20 mouse cellular contexts compared by ENCODE assay signal in genomic region chr5:126127486-126127885, GRCm38 (mm10).
DNase-seq lines count a peak whose midpoint lies in the region; ATAC-seq lines count a peak whose summit lies in the region.
"Had no signal": no experiment of that assay in that cellular context is flagged by ENCODE, and none has a peak within 500 bp of the region (broad histone marks: within the 10 kb centered on the region; RNA-seq: fewer than 3 reads in every experiment).

No protein-coding gene starts in this region.

- H3K4me2 ChIP-seq in embryonic facial prominence, embryonic 14.5 days (ENCODE audit: low read depth, low read length), result no peak overlapping the region
- H3K4me2 ChIP-seq: hindbrain, embryonic 12.5 days; limb, embryonic 15.5 days; lung, embryonic 14.5 days; midbrain, embryonic 13.5 days had no signal

- no peak overlapping the region for H3K27ac ChIP-seq in embryonic facial prominence, embryonic 14.5 days (replicated peaks; ENCODE audit: low read depth, low read length)
- no peak overlapping the region for H3K27ac ChIP-seq in embryonic facial prominence, embryonic 10.5 days (replicated peaks)
- H3K27ac ChIP-seq: heart, adult 2 months; hindbrain, embryonic 12.5 days; kidney, postnatal 0 days; limb, embryonic 15.5 days; liver, embryonic 14.5 days; midbrain, embryonic 13.5 days had no signal

- intact Hi-C loops in left cerebral cortex, postnatal 4 days (cut with DNase I), result no loop called here
- intact Hi-C loops in left cerebral cortex, postnatal 36 days (cut with DNase I), result no loop called here

- H3K9me3 ChIP-seq in embryonic facial prominence, embryonic 14.5 days (ENCODE audit: control insufficient read depth, low read length), result no peaks in the 10 kb centered on the region
- no peaks in the 10 kb centered on the region for H3K9me3 ChIP-seq in embryonic facial prominence, embryonic 10.5 days
- H3K9me3 ChIP-seq: hindbrain, embryonic 12.5 days; limb, embryonic 15.5 days had no signal

- H3K4me1 ChIP-seq in embryonic facial prominence, embryonic 14.5 days (ENCODE audit: control insufficient read depth, insufficient read depth, low read length), result no peaks in the 10 kb centered on the region
- H3K4me1 ChIP-seq in embryonic facial prominence, embryonic 10.5 days, result no peaks in the 10 kb centered on the region
- H3K4me1 ChIP-seq: hindbrain, embryonic 12.5 days; limb, embryonic 15.5 days; midbrain, embryonic 13.5 days had no signal

- peak; percentile 14 for DNase-seq in embryonic facial prominence, embryonic 14.5 days (ENCODE audit: low spot score)
- no peak for DNase-seq in embryonic facial prominence, embryonic 10.5 days (ENCODE audit: low spot score)
- peak; percentile 15 for DNase-seq in left cerebral cortex, postnatal 4 days
- DNase-seq in left cerebral cortex, postnatal 36 days (ENCODE audit: low spot score in 2 of 2), result no peak
- DNase-seq in cerebellum, postnatal 25 days, result peak; percentile 38 to 54
- DNase-seq in frontal cortex, postnatal 36 days (ENCODE audit: low spot score in 2 of 2), result no peak
- DNase-seq in thymus, postnatal 25 days, result no peak
- DNase-seq: adrenal gland, postnatal 10 days; gastrocnemius, postnatal 36 days; heart, adult 2 months; kidney, adult 2 months; layer of hippocampus, adult 9-11 months; lung, embryonic 14.5 days; thymus, postnatal 14 days had no signal

- ATAC-seq in embryonic facial prominence, embryonic 14.5 days (ENCODE audit: low read depth), result no peak
- ATAC-seq: activated CD4-positive, CD25-positive, alpha-beta regulatory T cell, adult 4 months; midbrain, embryonic 13.5 days had no signal

- no peak overlapping the region for H3K9ac ChIP-seq in embryonic facial prominence, embryonic 14.5 days (ENCODE audit: low read depth, low read length)
- H3K9ac ChIP-seq: hindbrain, embryonic 12.5 days; limb, embryonic 15.5 days; liver, embryonic 14.5 days; lung, embryonic 14.5 days; midbrain, embryonic 13.5 days had no signal

- H3K4me3 ChIP-seq in embryonic facial prominence, embryonic 14.5 days (ENCODE audit: low read depth, low read length), result no peak overlapping the region
- no peak overlapping the region for H3K4me3 ChIP-seq in embryonic facial prominence, embryonic 10.5 days
- H3K4me3 ChIP-seq: heart, adult 2 months; hindbrain, embryonic 12.5 days; limb, embryonic 15.5 days; midbrain, embryonic 13.5 days had no signal

- no peaks in the 10 kb centered on the region for H3K27me3 ChIP-seq in embryonic facial prominence, embryonic 14.5 days (replicated peaks; ENCODE audit: control insufficient read depth, insufficient read depth, low read length)
- no peaks in the 10 kb centered on the region for H3K27me3 ChIP-seq in embryonic facial prominence, embryonic 10.5 days (replicated peaks; ENCODE audit: low read depth, poor library complexity, severe bottlenecking)
- H3K27me3 ChIP-seq: hindbrain, embryonic 12.5 days; limb, embryonic 15.5 days; midbrain, embryonic 13.5 days had no signal

- H3K36me3 ChIP-seq in embryonic facial prominence, embryonic 14.5 days (ENCODE audit: control insufficient read depth, insufficient read depth, low read length), result no peaks in the 10 kb centered on the region
- no peaks in the 10 kb centered on the region for H3K36me3 ChIP-seq in embryonic facial prominence, embryonic 10.5 days (replicated peaks)
- H3K36me3 ChIP-seq: hindbrain, embryonic 12.5 days; limb, embryonic 15.5 days; midbrain, embryonic 13.5 days had no signal

- 63% methylated on average over 6 of the region's 6 CpGs for WGBS in embryonic facial prominence, embryonic 14.5 days
- 59% methylated on average over 6 of the region's 6 CpGs for WGBS in embryonic facial prominence, embryonic 10.5 days

Comparison
In these comparisons a context has a peak if more than half of its experiments do, and no peak if none do; other contexts are left out.
1. DNase-seq: peak in embryonic facial prominence, embryonic 14.5 days (single experiment), left cerebral cortex, postnatal 4 days (single experiment) and cerebellum, postnatal 25 days (2 of 2); none in embryonic facial prominence, embryonic 10.5 days (single experiment), left cerebral cortex, postnatal 36 days (0 of 2), frontal cortex, postnatal 36 days (0 of 2) and thymus, postnatal 25 days (single experiment).